Mouse (Mus musculus): ENCODE measurements around the gene Zfp799.
"Not testable (repeated sequence)": the region's sequence is repeated elsewhere in the genome, so short reads cannot be mapped to it uniquely, and the experiment has no call there.

Gene Zfp799

DNA sequence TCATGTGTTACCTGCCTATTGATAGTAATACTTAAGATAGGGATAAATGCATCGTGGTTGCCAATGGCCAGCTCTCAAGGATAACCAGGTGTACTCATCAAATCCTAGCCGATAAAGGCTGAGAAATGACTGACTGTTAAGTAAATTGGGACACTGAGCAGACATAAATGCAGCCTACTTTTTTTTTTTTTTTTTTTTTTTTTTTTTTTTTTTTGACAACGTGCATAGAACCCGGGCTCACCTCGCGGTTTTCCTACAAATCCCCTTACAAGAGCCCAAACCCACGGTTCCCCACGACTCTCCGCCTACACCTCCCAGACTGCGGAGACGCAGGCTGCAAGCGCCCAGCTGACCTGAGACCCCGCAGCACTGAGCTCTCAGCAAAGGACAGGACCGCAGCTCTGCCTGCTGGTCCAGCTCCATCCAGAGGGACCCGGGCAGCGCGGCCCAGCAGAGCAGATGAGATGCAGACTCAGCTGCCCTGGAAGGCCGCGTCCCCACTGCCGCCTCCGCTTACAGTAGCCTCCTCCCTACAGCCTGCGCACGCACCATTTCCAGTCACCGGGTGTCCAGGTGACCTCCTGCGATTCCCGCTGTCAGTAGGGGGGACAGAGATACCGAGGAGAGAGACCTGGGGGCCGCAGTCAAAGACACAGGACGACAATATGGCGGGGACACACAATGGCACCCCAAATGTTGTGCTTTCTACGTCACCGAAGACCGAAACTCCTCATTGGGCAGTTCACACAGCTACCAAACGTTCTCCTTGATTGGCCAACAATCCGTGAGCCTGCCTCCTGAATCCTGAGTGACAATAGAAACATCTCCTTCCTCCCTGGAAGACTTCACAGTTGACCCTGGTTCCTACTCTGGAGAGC lies at the start of gene Zfp799:
TSS of gene Zfp799 (minus strand) at position 722 of the 878 bp plus-strand sequence.
- DNase-seq: peak; percentile 79 to 83

- no peak for DNase-seq
Observed at GRCm38 (mm10) chr17:32878773-32879172, 48.7 kb upstream of the Zfp799 start.

GRCm38 (mm10) chr17:32877471-32878171 lies 47.6 kb upstream of the Zfp799 start:
- DNase-seq: peak; percentile 3 to 8

DNA sequence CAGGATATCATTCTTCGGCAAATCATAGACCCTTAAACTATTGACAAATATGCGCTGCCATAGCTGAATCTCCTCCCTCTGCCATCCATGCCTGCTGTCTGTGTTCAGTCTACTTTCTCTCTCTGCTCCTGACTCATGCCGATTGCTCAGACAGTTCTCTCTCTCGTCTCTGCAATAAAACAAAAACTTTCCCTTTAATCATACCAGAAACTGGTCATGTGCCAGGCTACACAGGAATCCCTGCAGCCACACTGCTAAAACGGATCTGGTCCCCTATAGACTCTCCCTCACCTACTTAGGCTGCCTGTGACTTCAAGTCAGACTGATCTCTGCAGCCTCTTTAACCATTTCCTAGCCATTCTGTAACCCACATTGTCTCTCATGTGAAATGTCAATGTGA lies 42.6 kb upstream of the Zfp799 start:
- no peak for DNase-seq

- DNase-seq: no peak
Observed at GRCm38 (mm10) chr17:32872091-32872490, 42.0 kb upstream of the Zfp799 start.

GRCm38 (mm10) chr17:32871483-32871882 lies 41.4 kb upstream of the Zfp799 start:
- no peak for DNase-seq

DNA sequence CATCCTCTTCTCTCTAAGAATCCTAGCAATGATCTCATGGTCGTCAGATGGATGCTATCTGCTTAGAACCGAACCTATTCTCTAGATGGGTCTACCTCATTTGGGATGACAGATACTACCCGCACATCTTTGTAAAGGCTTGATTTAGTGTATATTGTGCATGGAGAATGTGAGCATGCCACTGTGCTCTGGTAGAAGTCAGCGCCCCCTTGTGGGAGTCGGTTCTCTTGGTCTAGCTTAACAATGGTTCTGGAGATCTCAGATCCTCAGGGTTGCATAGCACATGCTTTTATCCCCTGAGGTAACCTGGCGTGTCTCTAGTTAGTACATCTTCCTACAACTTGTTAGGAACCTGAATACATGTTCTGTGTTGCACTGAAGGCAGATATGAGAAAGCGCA lies 37.2 kb upstream of the Zfp799 start:
- not testable (repeated sequence) for DNase-seq

DNA sequence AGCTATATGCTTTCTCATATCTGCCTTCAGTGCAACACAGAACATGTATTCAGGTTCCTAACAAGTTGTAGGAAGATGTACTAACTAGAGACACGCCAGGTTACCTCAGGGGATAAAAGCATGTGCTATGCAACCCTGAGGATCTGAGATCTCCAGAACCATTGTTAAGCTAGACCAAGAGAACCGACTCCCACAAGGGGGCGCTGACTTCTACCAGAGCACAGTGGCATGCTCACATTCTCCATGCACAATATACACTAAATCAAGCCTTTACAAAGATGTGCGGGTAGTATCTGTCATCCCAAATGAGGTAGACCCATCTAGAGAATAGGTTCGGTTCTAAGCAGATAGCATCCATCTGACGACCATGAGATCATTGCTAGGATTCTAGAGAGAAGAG lies 26.7 kb upstream of the Zfp799 start:
- not testable (repeated sequence) for DNase-seq

DNA sequence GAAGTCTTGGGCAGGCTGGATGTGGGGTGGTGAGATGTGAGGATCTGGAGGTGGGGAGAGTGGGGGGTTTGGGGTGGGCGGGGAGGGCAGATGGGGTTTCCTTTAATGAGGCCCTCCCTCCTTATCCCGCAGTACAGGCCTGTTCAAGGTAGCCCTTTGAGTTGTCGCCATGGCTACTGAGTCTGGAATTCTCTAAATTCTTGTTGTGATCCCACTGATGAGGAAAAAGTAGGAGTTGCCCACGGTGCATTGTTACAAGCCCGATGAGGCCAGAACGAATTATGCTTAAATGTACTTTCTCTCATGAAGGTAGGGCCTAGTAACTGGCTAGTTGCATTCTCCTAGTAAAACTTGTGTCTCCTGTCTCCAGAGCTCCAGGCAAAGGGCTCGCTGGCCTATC lies 21.5 kb upstream of the Zfp799 start:
- no peak for DNase-seq

DNA sequence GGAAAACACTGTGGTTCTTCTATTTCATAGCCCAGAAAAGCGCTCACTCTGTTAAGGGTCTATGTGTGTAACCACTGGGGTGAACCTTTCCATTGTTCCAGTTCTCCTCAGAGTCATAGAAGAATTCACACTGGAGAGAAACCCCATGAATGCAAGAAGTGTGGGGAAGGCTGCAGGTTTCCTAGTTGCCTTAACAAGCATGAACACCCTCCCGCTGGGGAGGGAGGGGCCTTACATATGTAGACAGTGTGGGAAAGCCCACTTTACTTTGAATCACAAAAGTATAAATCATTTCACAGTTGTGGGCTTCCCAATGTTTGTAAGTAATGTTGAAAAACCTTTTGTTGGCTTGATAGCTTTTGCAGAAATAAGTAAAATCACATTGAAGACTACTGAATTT lies 11.3 kb upstream of the Zfp799 start:
- no peak for DNase-seq

GRCm38 (mm10) chr17:32839083-32839802 lies 9.2 kb upstream of the Zfp799 start:
- DNase-seq: no peak

GRCm38 (mm10) chr17:32830418-32830782 lies 339 bp upstream of the Zfp799 start:
- DNase-seq: no peak

DNA sequence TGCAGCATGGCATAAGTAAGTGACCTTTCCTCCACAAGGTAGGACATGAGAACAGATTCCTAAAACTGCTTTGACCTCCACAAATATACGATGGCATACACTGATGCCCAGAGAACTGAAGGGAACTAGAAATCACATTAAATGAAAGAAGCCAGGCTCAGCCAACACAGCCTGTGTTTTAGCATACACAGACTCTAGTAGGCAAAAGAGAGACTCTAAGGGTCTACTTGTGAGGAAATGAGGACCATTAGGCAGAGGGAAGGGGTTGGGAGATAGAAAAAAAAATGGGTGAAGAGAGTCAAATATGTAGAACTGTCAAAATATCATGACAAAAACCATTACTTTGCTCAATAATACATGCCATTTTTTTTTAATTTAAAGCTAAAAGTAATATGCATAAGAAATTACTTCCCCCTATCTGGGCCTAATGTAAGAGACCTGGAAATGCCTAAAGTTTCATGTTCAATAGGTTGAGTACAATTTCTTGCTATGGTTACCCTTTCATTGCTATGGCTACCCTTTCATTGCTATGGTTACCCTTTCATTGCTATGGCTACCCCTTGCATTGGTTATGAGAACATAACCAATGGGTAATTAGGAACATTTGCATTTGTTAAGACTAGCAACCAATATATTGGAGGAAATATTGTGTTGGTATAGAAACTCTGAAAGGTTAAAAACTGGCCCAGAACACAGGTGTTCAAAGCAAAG lies 13.8 kb downstream of the Zfp799 start:
- DNase-seq: no peak

DNA sequence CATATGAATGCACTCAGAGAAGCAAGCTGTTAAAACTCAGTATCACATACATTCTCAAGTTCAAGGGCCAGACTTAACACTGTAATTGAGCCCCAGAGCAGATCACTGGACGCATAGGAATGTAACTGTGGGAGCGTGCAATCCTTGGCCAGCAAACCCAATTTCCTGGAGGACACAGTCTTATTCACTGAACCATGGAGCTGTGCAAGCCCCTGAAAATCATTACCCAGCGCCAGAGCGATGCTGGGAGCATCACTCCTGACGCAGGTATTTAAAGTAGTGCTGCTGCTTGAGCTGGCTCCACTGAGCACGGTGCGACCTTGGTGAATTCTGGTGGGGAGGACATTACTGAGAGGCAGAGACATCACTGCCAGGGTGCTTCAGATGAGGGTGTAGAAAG lies 15.9 kb downstream of the Zfp799 start:
- no peak for DNase-seq

DNA sequence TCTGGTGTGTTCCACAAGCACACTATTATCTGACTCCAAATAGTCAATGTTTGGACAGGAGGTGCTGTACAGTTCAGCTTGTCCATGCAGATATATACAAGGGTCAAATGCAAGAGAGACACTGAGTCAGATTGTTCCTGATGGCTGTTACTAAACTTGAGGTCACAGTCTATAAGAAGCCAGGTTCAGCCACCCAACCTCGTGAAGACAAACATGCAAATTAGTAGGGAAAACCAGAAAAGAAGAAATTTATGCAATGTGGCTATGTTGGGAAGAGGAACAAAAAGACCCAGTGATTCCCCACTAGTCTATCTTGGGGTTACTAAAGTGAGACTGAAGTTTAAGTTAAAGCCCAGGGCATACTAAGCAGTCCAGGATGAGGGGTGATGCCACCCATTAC lies 19.4 kb downstream of the Zfp799 start:
- DNase-seq: no peak

DNA sequence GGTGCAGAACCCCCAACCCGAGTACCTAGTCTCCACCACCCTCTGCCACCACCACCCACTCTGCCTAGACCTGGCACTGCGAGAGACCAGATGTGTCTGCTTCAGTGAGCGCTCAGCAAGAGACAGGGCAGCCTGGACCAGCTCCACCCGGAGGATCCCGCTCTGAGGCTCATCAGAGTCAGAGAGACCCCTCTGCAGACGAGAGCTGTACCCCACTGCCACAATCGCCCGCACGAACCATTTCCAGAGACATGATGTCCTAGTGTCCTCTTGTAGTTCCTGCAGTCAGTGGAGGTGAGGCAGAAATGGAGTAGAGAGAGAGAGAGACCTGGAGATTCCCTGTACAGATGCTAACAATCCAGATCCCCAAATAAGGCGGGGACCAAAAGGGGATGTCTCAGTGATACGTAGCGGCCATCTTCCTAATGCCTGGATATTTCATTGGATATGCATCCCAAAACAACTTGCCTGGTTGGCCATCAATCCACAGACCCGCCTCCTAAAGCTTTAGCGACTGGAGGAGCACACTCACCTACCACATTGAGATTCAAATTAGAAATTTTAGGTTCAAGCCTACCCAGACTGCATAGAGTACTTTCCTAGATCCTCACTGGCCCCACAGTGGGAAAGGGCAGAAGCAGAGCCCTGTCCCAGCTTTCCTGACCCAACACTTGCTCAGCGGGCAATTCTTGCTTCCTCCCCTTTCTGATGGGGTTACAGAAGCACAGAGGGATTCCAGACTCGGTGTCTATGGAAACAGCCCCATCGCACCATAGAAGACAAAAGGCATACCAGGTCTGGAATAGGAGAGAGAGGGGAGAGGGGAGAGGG lies 20.3 kb downstream of the Zfp799 start, which contains the start of gene Zfp811:
TSS of gene Zfp811 (minus strand) at position 388 of the 831 bp plus-strand sequence.
- peak; percentile 74 to 76 for DNase-seq

DNA sequence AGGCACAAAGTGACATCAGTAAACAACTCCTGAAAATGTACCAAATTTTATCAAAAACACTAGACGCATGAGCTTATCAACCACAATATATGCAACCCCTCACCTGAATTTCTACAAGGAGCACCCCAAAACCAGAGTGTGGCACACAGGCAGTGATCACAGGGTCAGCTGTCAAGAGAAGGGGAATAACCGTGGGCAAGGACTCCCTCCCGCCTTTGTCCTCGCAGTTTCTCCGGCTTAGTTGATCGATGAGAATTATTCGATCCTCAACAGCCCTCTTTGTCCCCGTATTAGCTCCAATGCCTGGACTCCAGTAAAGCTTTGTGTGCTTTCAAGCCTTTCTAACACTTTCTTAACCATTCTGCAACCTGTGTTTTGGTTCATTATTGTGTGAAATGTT lies 21.1 kb downstream of the Zfp799 start:
- DNase-seq: peak in 1 of 2 experiments; percentile 33

- DNase-seq: no peak
Observed at GRCm38 (mm10) chr17:32789244-32789643, 40.8 kb downstream of the Zfp799 start.

GRCm38 (mm10) chr17:32788576-32788975 lies 41.5 kb downstream of the Zfp799 start:
- no peak for DNase-seq

- peak; percentile 86 to 89 for DNase-seq
Observed at GRCm38 (mm10) chr17:32788094-32788559, 41.9 kb downstream of the Zfp799 start, which contains the start of gene Zfp871. Gene Zfp871, minus strand, starts transcription at chr17:32788287.

DNA sequence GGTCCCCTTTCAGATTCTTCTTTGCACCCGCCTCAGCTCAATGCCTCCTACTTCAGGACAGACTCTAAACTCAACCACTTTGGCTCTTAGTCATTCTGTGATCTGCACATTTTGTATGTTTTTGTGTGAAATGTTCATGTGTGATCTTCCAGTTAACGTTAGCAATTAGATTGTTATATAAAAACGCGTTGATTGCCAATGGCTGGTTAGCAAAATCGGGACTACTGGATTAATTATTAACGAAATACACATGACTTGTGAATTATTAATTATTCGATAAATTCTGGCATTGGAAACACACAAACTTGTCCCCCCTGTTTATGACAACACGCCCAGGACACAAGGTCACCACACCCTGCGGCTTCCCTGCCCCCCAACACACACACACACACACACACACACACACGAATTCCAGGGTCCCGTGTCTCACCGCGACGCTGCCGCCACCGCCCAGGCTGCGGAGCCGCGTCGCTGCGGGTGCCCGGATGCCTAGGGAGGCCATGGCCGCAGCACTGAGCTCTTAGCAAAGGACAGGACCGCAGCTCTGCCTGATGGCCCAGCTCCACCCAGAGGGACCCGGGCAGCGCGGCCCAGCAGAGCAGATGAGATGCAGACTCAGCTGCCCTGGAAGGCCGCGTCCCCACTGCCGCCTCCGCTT lies 42.5 kb downstream of the Zfp799 start:
- DNase-seq: no peak

Measured in cerebellum, postnatal 14 days (tissue).